In genomic region chr5:108378346-108378745, GRCm38 (mm10) we compare ENCODE assay signal across 35 mouse cellular contexts. TPM values are rescaled to one million over a fixed set of nuclear protein-coding genes. Genes with fewer than 3 reads are reported as not detected.
"Had no signal": no experiment of that assay in that cellular context is flagged by ENCODE, and none has a peak within 500 bp of the region (broad histone marks: within the 10 kb centered on the region; RNA-seq: fewer than 3 reads in every experiment).

No protein-coding gene starts in this region.

- ATAC-seq: forebrain, embryonic 13.5 days; forebrain, embryonic 14.5 days; forebrain, embryonic 15.5 days; forebrain, embryonic 16.5 days; forebrain, postnatal 0 days had no signal

- H3K9me3 ChIP-seq: embryonic facial prominence, embryonic 10.5 days; embryonic facial prominence, embryonic 12.5 days; embryonic facial prominence, embryonic 13.5 days; embryonic facial prominence, embryonic 15.5 days; forebrain, embryonic 10.5 days; forebrain, embryonic 12.5 days; forebrain, embryonic 13.5 days; forebrain, embryonic 15.5 days had no signal

- H3K4me1 ChIP-seq: embryonic facial prominence, embryonic 12.5 days; embryonic facial prominence, embryonic 13.5 days; embryonic facial prominence, embryonic 15.5 days; forebrain, embryonic 10.5 days; forebrain, embryonic 12.5 days; forebrain, embryonic 13.5 days; forebrain, embryonic 15.5 days had no signal

- H3K9ac ChIP-seq: embryonic facial prominence, embryonic 12.5 days; embryonic facial prominence, embryonic 13.5 days; embryonic facial prominence, embryonic 15.5 days; forebrain, embryonic 12.5 days; forebrain, embryonic 13.5 days; forebrain, embryonic 15.5 days; forebrain, postnatal 0 days had no signal

- H3K4me2 ChIP-seq: embryonic facial prominence, embryonic 12.5 days; embryonic facial prominence, embryonic 13.5 days; embryonic facial prominence, embryonic 15.5 days; forebrain, embryonic 12.5 days; forebrain, embryonic 13.5 days; forebrain, embryonic 15.5 days had no signal

- H3K36me3 ChIP-seq: embryonic facial prominence, embryonic 10.5 days; embryonic facial prominence, embryonic 12.5 days; embryonic facial prominence, embryonic 13.5 days; embryonic facial prominence, embryonic 15.5 days; forebrain, embryonic 10.5 days; forebrain, embryonic 12.5 days; forebrain, embryonic 15.5 days had no signal

- DNase-seq: cerebellum, adult 8-10 months; cerebellum, adult 9-10 months; cerebellum, adult 9-11 months; cerebellum, postnatal 10 days; cerebellum, postnatal 14 days; cerebellum, postnatal 25 days; cerebellum, postnatal 36 days; embryo, embryonic 11 days; forebrain, postnatal 0 days; gastrocnemius, adult 2 months; gastrocnemius, postnatal 10 days; gastrocnemius, postnatal 14 days; gastrocnemius, postnatal 25 days; gastrocnemius, postnatal 36 days; heart, adult 18-20 months; heart, adult 2 months had no signal

- H3K27ac ChIP-seq: embryonic facial prominence, embryonic 10.5 days; embryonic facial prominence, embryonic 12.5 days; embryonic facial prominence, embryonic 13.5 days; embryonic facial prominence, embryonic 15.5 days; forebrain, embryonic 10.5 days; forebrain, embryonic 12.5 days; forebrain, embryonic 13.5 days; forebrain, embryonic 15.5 days; gastrocnemius, adult 2 months; heart, adult 2 months had no signal

- H3K4me3 ChIP-seq: embryonic facial prominence, embryonic 10.5 days; embryonic facial prominence, embryonic 12.5 days; embryonic facial prominence, embryonic 13.5 days; embryonic facial prominence, embryonic 15.5 days; erythroblast, embryonic 14.5 days; forebrain, embryonic 10.5 days; forebrain, embryonic 12.5 days; forebrain, embryonic 13.5 days; forebrain, embryonic 15.5 days; gastrocnemius, adult 2 months; heart, adult 2 months had no signal

RNA-seq across cellular contexts. Expression of gene Pde6b, which starts 9.8 kb away (rescaled TPM):
- total RNA-seq: common myeloid progenitor, adult 5-6 weeks; gastrocnemius, adult 18-20 months; gastrocnemius, adult 2 months; gastrocnemius, adult 8-10 months; gastrocnemius, postnatal 10 days; gastrocnemius, postnatal 14 days; gastrocnemius, postnatal 25 days; gastrocnemius, postnatal 36 days; gastrocnemius, postnatal 4 days; granulocyte monocyte progenitor cell, adult 5-6 weeks; heart, adult 18-20 months; heart, adult 2 months; heart, adult 8-10 months had no signal
- polyA plus RNA-seq: embryonic facial prominence, embryonic 11.5 days; embryonic facial prominence, embryonic 14.5 days; erythroblast, embryonic 14.5 days; forebrain, embryonic 12.5 days; forebrain, embryonic 14.5 days; forebrain, embryonic 15.5 days; forebrain, embryonic 16.5 days; heart, adult 2 months had no signal

RNA-seq across cellular contexts. Expression of gene Gm42517, which starts 10.6 kb away (rescaled TPM):
- total RNA-seq: granulocyte monocyte progenitor cell, adult 5-6 weeks had no signal
- polyA plus RNA-seq: embryonic facial prominence, embryonic 10.5 days; embryonic facial prominence, embryonic 11.5 days; embryonic facial prominence, embryonic 12.5 days; forebrain, embryonic 10.5 days; forebrain, embryonic 12.5 days had no signal
